Mouse (Mus musculus) CD8-positive naive resting alpha-beta T cell, adult 57 days (primary cell): ENCODE measurements around the gene Tmem242. TPM values are rescaled to one million over a fixed set of nuclear protein-coding genes. Genes with fewer than 3 reads are reported as not detected.

ENCODE experiments used
- total RNA-seq: library from RNA; stranded (reverse); gene quantifications from one replicate; pipeline ENCODE4 v1.2.4, GENCODE M21; 2023

The Tmem242 gene
- 28.4 TPM for total RNA-seq

DNA sequence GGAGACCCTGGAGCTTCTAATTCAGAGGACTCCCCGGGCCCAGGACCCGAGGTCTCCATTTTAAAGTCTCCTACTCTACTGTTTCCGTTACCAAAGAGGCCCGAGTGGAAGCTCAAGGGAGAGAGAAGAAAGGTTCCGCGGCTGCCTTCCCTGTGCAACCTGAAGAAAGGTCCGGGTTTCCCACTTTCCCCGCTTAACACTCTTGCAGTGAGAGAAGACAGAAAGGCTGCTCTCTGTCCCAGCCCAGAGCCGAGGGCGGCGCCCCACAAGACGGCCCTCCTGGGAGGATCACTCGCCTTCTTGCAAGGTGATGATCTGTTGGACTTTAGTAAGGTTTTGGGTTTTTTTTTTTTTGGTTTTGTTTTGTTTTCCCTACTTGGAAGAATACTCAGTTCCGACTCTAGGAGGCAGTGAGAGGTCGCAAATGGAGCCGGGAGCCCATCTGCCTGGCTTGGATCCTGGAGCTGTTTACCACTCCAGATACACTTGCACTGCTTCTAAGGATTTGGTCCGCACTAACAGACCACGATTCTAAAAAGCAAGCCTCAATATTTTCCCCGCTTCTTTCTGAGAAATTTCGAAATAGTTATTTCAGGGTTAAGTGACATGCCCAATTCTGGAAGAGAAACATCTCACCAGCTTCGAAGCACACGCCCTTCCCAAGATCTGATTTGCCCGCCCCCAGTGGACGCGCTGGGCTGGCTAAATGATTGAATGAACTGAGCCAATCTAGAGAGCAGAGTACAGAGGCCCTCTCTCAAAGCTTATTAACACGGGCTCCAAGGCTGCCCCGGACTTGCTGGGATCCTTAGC lies at the start of gene Tmem242:
TSS of gene Tmem242 (minus strand) at position 101 of the 813 bp plus-strand sequence.

GRCm38 (mm10) chr17:5418545-5418944 lies 21.5 kb downstream of the Tmem242 start, which contains the start of gene Ldhal6b:
TSS of gene Ldhal6b (minus strand) at chr17:5418767.

Other genes with a start within 250 kb of the Tmem242 start
- 2.5 TPM for gene Ldhal6b, start 21.5 kb downstream of the Tmem242 start, total RNA-seq
- 5.0 TPM for gene Zdhhc14, start 52.3 kb upstream of the Tmem242 start, total RNA-seq